Mouse (Mus musculus) kidney, embryonic 15.5 days (tissue): ENCODE results near the gene Gm21981. TPM values are rescaled to one million over a fixed set of nuclear protein-coding genes. Genes with fewer than 3 reads are reported as not detected.

ENCODE experiments used
- ATAC-seq: fragments of 200-750 bp; cut with Nextera tagmentation; replicated peaks from 2 replicates; pipeline ENCODE4 v1.8.0; 2017; ENCODE audit warnings: moderate TSS enrichment; ENCODE audit not compliant: low FRiP score
- H3K27ac ChIP-seq: fragments of 300-500 bp; sonication (generic); 2 replicates; pipeline ENCODE4 v1.5.1; 2015; ENCODE audit warnings: mild to moderate bottlenecking, inconsistent platforms
- H3K27me3 ChIP-seq: fragments of 300-500 bp; sonication (generic); 2 replicates; pipeline ENCODE4 v1.6.1; 2015; ENCODE audit warnings: inconsistent platforms
- H3K36me3 ChIP-seq: fragments of 300-500 bp; sonication (generic); 2 replicates; pipeline ENCODE4 v1.6.1; 2015; ENCODE audit warnings: inconsistent platforms
- H3K4me1 ChIP-seq: fragments of 300-500 bp; sonication (generic); 2 replicates; pipeline ENCODE4 v1.6.1; 2015; ENCODE audit warnings: inconsistent platforms
- H3K4me2 ChIP-seq: fragments of 300-500 bp; sonication (generic); 2 replicates; pipeline ENCODE4 v1.6.1; 2015; ENCODE audit warnings: moderate library complexity, mild to moderate bottlenecking, inconsistent platforms
- H3K4me3 ChIP-seq: fragments of 300-500 bp; sonication (generic); replicated peaks from 2 replicates; pipeline ENCODE4 v1.5.1; 2015; ENCODE audit warnings: mild to moderate bottlenecking, inconsistent platforms
- H3K9ac ChIP-seq: fragments of 300-500 bp; sonication (generic); 2 replicates; pipeline ENCODE4 v1.6.1; 2015; ENCODE audit warnings: mild to moderate bottlenecking, inconsistent platforms
- H3K9me3 ChIP-seq: fragments of 300-500 bp; sonication (generic); replicated peaks from 2 replicates; pipeline ENCODE4 v1.6.1; 2016; ENCODE audit warnings: inconsistent platforms
- WGBS: fragments of 180-500 bp; shearing (Covaris S2); methylation state at CpG from one replicate; pipeline ENCODE4 v1.1.7; 2015; ENCODE audit warnings: mixed read lengths; 5-methylcytosine and 5-hydroxymethylcytosine counted together
- polyA plus RNA-seq: library from polyadenylated mRNA; unstranded; fragments of >200 nt; fragmentation: Nextera tagmentation; extraction: Ambion mirVana; gene quantifications from 2 replicates; pipeline ENCODE4 v1.2.1, GENCODE M21; 2015

Gene Gm21981
- polyA plus RNA-seq, 1 experiment from 2014 or later = 0.17 TPM

- ATAC-seq = no peak
These were observed 11.4 kb downstream of the Gm21981 start for GRCm38 (mm10) chr17:47682836-47683235.

GRCm38 (mm10) chr17:47678702-47679101 is 15.6 kb downstream of the Gm21981 start:
- WGBS = 77% methylated on average over 5 of the region's 5 CpGs
- H3K36me3 ChIP-seq = peaks cover 65% of the 10 kb centered on the region

More at GRCm38 (mm10) chr17:47682836-47683235, 11.4 kb downstream of the Gm21981 start:
- H3K4me3 ChIP-seq = no peak overlapping the region
- H3K9me3 ChIP-seq = no peaks in the 10 kb centered on the region
- no peak overlapping the region for H3K4me2 ChIP-seq
- H3K27me3 ChIP-seq = no peaks in the 10 kb centered on the region
- peaks cover 12% of the 10 kb centered on the region for H3K4me1 ChIP-seq
- H3K36me3 ChIP-seq = peaks cover 68% of the 10 kb centered on the region
- H3K27ac ChIP-seq = no peak overlapping the region
- WGBS = 75% methylated on average over 4 of the region's 4 CpGs
- no peak overlapping the region for H3K9ac ChIP-seq

GRCm38 (mm10) chr17:47678238-47678637 is 16.0 kb downstream of the Gm21981 start:
- H3K4me1 ChIP-seq = peaks cover 12% of the 10 kb centered on the region
- H3K27me3 ChIP-seq = peaks cover 2% of the 10 kb centered on the region; the same call in 1 of the 2 replicates
- H3K36me3 ChIP-seq = peaks cover 60% of the 10 kb centered on the region
- H3K4me2 ChIP-seq = peak overlapping the region; percentile 6; the same call in 1 of the 2 replicates
- no peaks in the 10 kb centered on the region for H3K9me3 ChIP-seq
- WGBS = 78% methylated on average over 5 of the region's 5 CpGs
- H3K4me3 ChIP-seq = no peak overlapping the region
- ATAC-seq = 0 out of 2 replicates have a peak, but pooled peaks have one; percentile 55
- H3K9ac ChIP-seq = no peak overlapping the region
- H3K27ac ChIP-seq = peak overlapping the region; percentile 69; the same call in 1 of the 2 replicates

More at GRCm38 (mm10) chr17:47678702-47679101, 15.6 kb downstream of the Gm21981 start:
- H3K27me3 ChIP-seq = no peaks in the 10 kb centered on the region
- H3K9ac ChIP-seq = no peak overlapping the region
- H3K27ac ChIP-seq = peak overlapping the region; percentile 69; the same call in 1 of the 2 replicates
- H3K9me3 ChIP-seq = no peaks in the 10 kb centered on the region
- H3K4me3 ChIP-seq = no peak overlapping the region
- peak overlapping the region; percentile 6; the same call in 1 of the 2 replicates for H3K4me2 ChIP-seq
- no peak for ATAC-seq
- 0 out of 2 replicates have a peak, but pooled peaks cover 7% of the 10 kb centered on the region for H3K4me1 ChIP-seq

- peaks cover 44% of the 10 kb centered on the region for H3K36me3 ChIP-seq
- H3K27ac ChIP-seq = no peak overlapping the region
- no peak for ATAC-seq
- 21% methylated on average over 9 of the region's 9 CpGs for WGBS
- no peaks in the 10 kb centered on the region for H3K9me3 ChIP-seq
- no peak overlapping the region for H3K4me3 ChIP-seq
- no peak overlapping the region for H3K4me2 ChIP-seq
- no peak overlapping the region for H3K9ac ChIP-seq
- peaks cover 26% of the 10 kb centered on the region for H3K4me1 ChIP-seq
- peaks cover 10% of the 10 kb centered on the region; the same call in 1 of the 2 replicates for H3K27me3 ChIP-seq
These were observed 17.7 kb downstream of the Gm21981 start for GRCm38 (mm10) chr17:47676581-47676980.

- peak overlapping the region; percentile 81 for H3K4me2 ChIP-seq
- H3K4me3 ChIP-seq = peak overlapping the region; percentile 47
- peak; percentile 87 for ATAC-seq
- H3K36me3 ChIP-seq = peaks cover 18% of the 10 kb centered on the region
- peak overlapping the region; percentile 40 for H3K9ac ChIP-seq
- H3K4me1 ChIP-seq = peaks cover 23% of the 10 kb centered on the region
- H3K27ac ChIP-seq = peak overlapping the region; percentile 59
- H3K27me3 ChIP-seq = peaks cover 19% of the 10 kb centered on the region; the same call in 1 of the 2 replicates
- H3K9me3 ChIP-seq = no peaks in the 10 kb centered on the region
- WGBS = 4% methylated on average over 68 of the region's 68 CpGs
These were observed 21.7 kb downstream of the Gm21981 start for GRCm38 (mm10) chr17:47672311-47673111.

- peaks cover 19% of the 10 kb centered on the region; the same call in 1 of the 2 replicates for H3K27me3 ChIP-seq
- H3K36me3 ChIP-seq = peaks cover 13% of the 10 kb centered on the region
- peak overlapping the region; percentile 81 for H3K4me2 ChIP-seq
- H3K9me3 ChIP-seq = no peaks in the 10 kb centered on the region
- H3K27ac ChIP-seq = peak overlapping the region; percentile 59; the same call in 1 of the 2 replicates
- ATAC-seq = peak; percentile 38
- peak overlapping the region; percentile 47 for H3K4me3 ChIP-seq
- WGBS = 14% methylated on average over 14 of the region's 14 CpGs
- H3K9ac ChIP-seq = peak overlapping the region; percentile 40
- peaks cover 23% of the 10 kb centered on the region for H3K4me1 ChIP-seq
These were observed 22.3 kb downstream of the Gm21981 start for GRCm38 (mm10) chr17:47671988-47672310.

GRCm38 (mm10) chr17:47669166-47669565 is 25.1 kb downstream of the Gm21981 start:
- Histone ChIP-seq H3K4me1 (peaks cover 22% of the 10 kb centered on the region), H3K9me3 (no peaks in the 10 kb centered on the region), H3K27me3 (peaks cover 19% of the 10 kb centered on the region; the same call in 1 of the 2 replicates), H3K27ac (no peak overlapping the region), H3K36me3 (no peaks in the 10 kb centered on the region; the same call in 1 of the 2 replicates), H3K4me2 (no peak overlapping the region), H3K4me3 (no peak overlapping the region), H3K9ac (no peak overlapping the region)
- WGBS = 78% methylated on average over 4 of the region's 4 CpGs
- no peak for ATAC-seq

- H3K4me3 ChIP-seq = no peak overlapping the region
- no peaks in the 10 kb centered on the region for H3K36me3 ChIP-seq
- ATAC-seq = no peak
- H3K9ac ChIP-seq = no peak overlapping the region
- H3K4me2 ChIP-seq = no peak overlapping the region
- H3K9me3 ChIP-seq = no peaks in the 10 kb centered on the region
- H3K27me3 ChIP-seq = no peaks in the 10 kb centered on the region
- 89% methylated on average over 7 of the region's 7 CpGs for WGBS
- 0 out of 2 replicates have a peak, but pooled peaks cover 6% of the 10 kb centered on the region for H3K4me1 ChIP-seq
- no peak overlapping the region for H3K27ac ChIP-seq
These were observed 29.8 kb downstream of the Gm21981 start for GRCm38 (mm10) chr17:47664474-47664873.

- no peak for ATAC-seq
- 75% methylated on average over 9 of the region's 9 CpGs for WGBS
These were observed 31.1 kb downstream of the Gm21981 start for GRCm38 (mm10) chr17:47663009-47663713.

GRCm38 (mm10) chr17:47658741-47659243 is 35.5 kb downstream of the Gm21981 start:
- no peak for ATAC-seq
- Histone ChIP-seq H3K4me3 (no peak overlapping the region), H3K27me3 (no peaks in the 10 kb centered on the region), H3K9ac (no peak overlapping the region), H3K4me2 (no peak overlapping the region), H3K36me3 (no peaks in the 10 kb centered on the region; the same call in 1 of the 2 replicates), H3K9me3 (no peaks in the 10 kb centered on the region), H3K27ac (no peak overlapping the region), H3K4me1 (0 out of 2 replicates have a peak, but pooled peaks cover 2% of the 10 kb centered on the region)
- WGBS = 85% methylated on average over 3 of the region's 3 CpGs

More at GRCm38 (mm10) chr17:47663009-47663713, 31.1 kb downstream of the Gm21981 start:
- H3K9ac ChIP-seq = no peak overlapping the region
- H3K36me3 ChIP-seq = no peaks in the 10 kb centered on the region
- H3K9me3 ChIP-seq = no peaks in the 10 kb centered on the region
- 0 out of 2 replicates have a peak, but pooled peaks cover 6% of the 10 kb centered on the region for H3K4me1 ChIP-seq
- no peak overlapping the region for H3K4me2 ChIP-seq
- H3K27ac ChIP-seq = no peak overlapping the region
- no peak overlapping the region for H3K4me3 ChIP-seq
- no peaks in the 10 kb centered on the region for H3K27me3 ChIP-seq

- ATAC-seq = no peak
- H3K9me3 ChIP-seq = no peaks in the 10 kb centered on the region
- no peaks in the 10 kb centered on the region for H3K4me1 ChIP-seq
- H3K9ac ChIP-seq = no peak overlapping the region
- H3K27me3 ChIP-seq = no peaks in the 10 kb centered on the region
- H3K4me3 ChIP-seq = no peak overlapping the region
- no peaks in the 10 kb centered on the region; the same call in 1 of the 2 replicates for H3K36me3 ChIP-seq
- 80% methylated on average over 4 of the region's 4 CpGs for WGBS
- no peak overlapping the region for H3K27ac ChIP-seq
- H3K4me2 ChIP-seq = no peak overlapping the region
These were observed 36.4 kb downstream of the Gm21981 start for GRCm38 (mm10) chr17:47657901-47658300.
